Mouse (Mus musculus) kidney, postnatal 0 days (tissue): ENCODE data around the gene Itga9. TPM values are rescaled to one million over a fixed set of nuclear protein-coding genes. Genes with fewer than 3 reads are reported as not detected.

Source experiments
- ATAC-seq: fragments of 200-750 bp; cut with Nextera tagmentation; replicated peaks from 2 replicates; pipeline ENCODE4 v1.8.0; 2017; ENCODE audit warnings: low read depth, moderate number of reproducible peaks, moderate TSS enrichment, moderate library complexity; ENCODE audit not compliant: low FRiP score
- DNase-seq: peaks from one replicate; pipeline ENCODE4 v3.0.0-alpha.2; 2016; ENCODE audit warnings: low spot score
- H3K27ac ChIP-seq: fragments of 300-500 bp; sonication (generic); 2 replicates; pipeline ENCODE4 v1.5.1; 2014; ENCODE audit warnings: mild to moderate bottlenecking
- H3K27me3 ChIP-seq: fragments of 300-500 bp; sonication (generic); 2 replicates; pipeline ENCODE4 v1.6.1; 2014; ENCODE audit warnings: low read length, mixed read lengths; ENCODE audit not compliant: insufficient read depth
- H3K36me3 ChIP-seq: fragments of 300-500 bp; sonication (generic); 2 replicates; pipeline ENCODE4 v1.6.1; 2014; ENCODE audit warnings: low read length, mixed read lengths; ENCODE audit not compliant: insufficient read depth
- H3K4me1 ChIP-seq: fragments of 300-500 bp; sonication (generic); replicated peaks from 2 replicates; pipeline ENCODE4 v1.6.1; 2014; ENCODE audit warnings: antibody characterized with exemption, low read length, mixed read lengths; ENCODE audit not compliant: insufficient read depth
- H3K4me2 ChIP-seq: fragments of 300-500 bp; sonication (generic); 2 replicates; pipeline ENCODE4 v1.6.1; 2014; ENCODE audit warnings: mild to moderate bottlenecking, low read length, moderate library complexity, mixed read lengths
- H3K4me3 ChIP-seq: fragments of 300-500 bp; sonication (generic); replicated peaks from 2 replicates; pipeline ENCODE4 v1.5.1; 2014; ENCODE audit warnings: low read depth, low read length
- H3K9ac ChIP-seq: fragments of 300-500 bp; sonication (generic); 2 replicates; pipeline ENCODE4 v1.6.1; 2014; ENCODE audit warnings: low read depth, low read length
- H3K9me3 ChIP-seq: fragments of 300-500 bp; sonication (generic); replicated peaks from 2 replicates; pipeline ENCODE4 v1.6.1; 2016; ENCODE audit warnings: low read length, inconsistent platforms, mixed read lengths
- CTCF ChIP-seq: IDR thresholded peaks from 2 replicates; pipeline ENCODE4 v1.5.1; 2016; ENCODE audit warnings: antibody characterized with exemption, low read depth, mild to moderate bottlenecking, moderate library complexity
- WGBS: fragments of 180-500 bp; shearing (Covaris S2); extraction: QIAGEN DNeasy Blood & Tissue Kit; methylation state at CpG from one replicate; pipeline ENCODE4 v1.1.7; 2014; 5-methylcytosine and 5-hydroxymethylcytosine counted together
- polyA plus RNA-seq: library from polyadenylated mRNA; unstranded; fragments of >200 nt; fragmentation: Nextera tagmentation; extraction: Ambion mirVana; gene quantifications from 2 replicates; pipeline ENCODE4 v1.2.1, GENCODE M21; 2015

Gene Itga9
- polyA plus RNA-seq, 1 experiment from 2014 or later: 23.2 TPM

DNA sequence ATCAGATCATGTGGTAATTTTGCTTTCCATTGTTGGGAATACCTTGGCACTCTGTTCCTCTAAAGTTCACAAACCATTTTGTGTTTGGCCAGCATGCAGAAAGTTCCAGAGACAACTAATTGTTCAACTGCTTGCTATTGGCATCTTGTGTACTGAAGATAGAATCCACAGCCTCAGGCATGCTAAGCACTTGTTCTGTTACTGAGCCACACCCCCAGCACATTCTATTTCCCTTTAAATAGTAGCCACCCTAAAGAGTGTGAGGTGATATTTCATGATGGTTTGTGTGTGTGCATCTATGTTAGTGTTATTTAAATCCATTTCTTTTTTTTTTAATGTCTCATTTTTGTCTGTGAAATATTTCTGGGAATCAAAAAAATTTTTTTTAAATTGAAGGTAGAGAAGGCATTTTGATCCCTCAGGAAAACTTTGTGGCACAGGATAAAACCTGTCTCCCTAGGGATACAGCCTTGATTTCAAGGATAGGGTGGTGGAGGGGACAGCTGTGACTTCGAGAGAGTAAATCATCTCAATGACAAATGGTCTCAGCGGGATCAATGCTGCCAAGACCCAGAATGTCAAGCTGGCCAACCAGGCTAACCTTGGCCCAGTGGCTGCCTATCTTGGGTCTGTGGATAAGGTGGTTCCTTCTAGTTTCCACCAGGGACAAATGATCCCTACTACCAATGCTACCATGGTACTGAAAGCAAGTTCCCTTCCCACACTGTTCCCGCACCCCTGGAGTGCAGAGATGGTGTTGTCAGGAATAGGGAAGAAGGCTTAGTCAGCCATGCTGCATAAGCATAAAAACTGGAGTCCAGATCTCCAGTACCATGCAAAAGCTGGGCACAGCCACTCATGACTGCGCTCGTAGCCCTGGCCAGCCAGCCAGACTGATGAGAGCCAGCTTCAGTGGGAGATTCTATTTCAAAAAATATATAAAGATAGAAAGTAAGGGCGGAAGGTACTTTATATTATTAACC is 25.6 kb downstream of the Itga9 start:
- Histone ChIP-seq H3K9ac (no peak overlapping the region), H3K27me3 (no peaks in the 10 kb centered on the region), H3K4me2 (no peak overlapping the region), H3K27ac (peak overlapping the region; percentile 47; the same call in 1 of the 2 replicates), H3K4me1 (peaks cover 8% of the 10 kb centered on the region; the same call in 1 of the 2 replicates), H3K36me3 (peaks cover 24% of the 10 kb centered on the region; the same call in 1 of the 2 replicates), H3K4me3 (no peak overlapping the region), H3K9me3 (no peaks in the 10 kb centered on the region)
- no peak for DNase-seq
- 75% methylated on average over 6 of the region's 6 CpGs for WGBS
- no peak for TF ChIP-seq CTCF
- ATAC-seq: no peak

DNA sequence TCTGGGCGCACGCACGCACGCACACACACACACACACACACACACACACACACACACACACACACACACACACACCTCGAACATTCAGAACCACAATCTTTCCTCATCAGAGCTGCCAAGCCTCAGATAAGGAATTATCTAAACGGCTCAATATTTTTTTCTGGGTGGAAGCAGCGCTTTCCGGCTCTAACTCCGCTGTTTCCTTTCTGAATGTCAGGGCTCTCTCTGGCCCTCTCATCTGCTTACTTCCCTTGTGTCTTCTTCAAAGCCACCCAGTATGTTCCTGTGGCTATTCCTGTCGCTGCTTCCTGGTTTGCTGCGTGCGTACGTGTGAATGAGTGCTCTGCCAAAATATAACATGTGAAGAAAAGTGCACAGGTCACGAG is 26.3 kb downstream of the Itga9 start:
- Histone ChIP-seq H3K9me3 (no peaks in the 10 kb centered on the region), H3K36me3 (peaks cover 22% of the 10 kb centered on the region; the same call in 1 of the 2 replicates), H3K4me3 (no peak overlapping the region), H3K9ac (no peak overlapping the region), H3K4me1 (peaks cover 8% of the 10 kb centered on the region; the same call in 1 of the 2 replicates), H3K27me3 (no peaks in the 10 kb centered on the region), H3K27ac (0 out of 2 replicates have a peak overlapping the region, but pooled peaks have one; percentile 31), H3K4me2 (no peak overlapping the region)
- no peak for TF ChIP-seq CTCF
- 60% methylated on average over 14 of the region's 14 CpGs for WGBS
- DNase-seq (peak; percentile 67), ATAC-seq (no peak)

GRCm38 (mm10) chr9:118638642-118639210 is 32.2 kb downstream of the Itga9 start:
- Histone ChIP-seq H3K9me3 (no peaks in the 10 kb centered on the region), H3K4me3 (no peak overlapping the region), H3K36me3 (peaks cover 28% of the 10 kb centered on the region; the same call in 1 of the 2 replicates), H3K27ac (no peak overlapping the region), H3K4me2 (no peak overlapping the region), H3K27me3 (no peaks in the 10 kb centered on the region), H3K4me1 (0 out of 2 replicates have a peak, but pooled peaks cover under 1% of the 10 kb centered on the region), H3K9ac (no peak overlapping the region)
- WGBS: 85% methylated on average over 5 of the region's 5 CpGs
- DNase-seq: no peak
- TF ChIP-seq CTCF: no peak
- no peak for ATAC-seq

DNA sequence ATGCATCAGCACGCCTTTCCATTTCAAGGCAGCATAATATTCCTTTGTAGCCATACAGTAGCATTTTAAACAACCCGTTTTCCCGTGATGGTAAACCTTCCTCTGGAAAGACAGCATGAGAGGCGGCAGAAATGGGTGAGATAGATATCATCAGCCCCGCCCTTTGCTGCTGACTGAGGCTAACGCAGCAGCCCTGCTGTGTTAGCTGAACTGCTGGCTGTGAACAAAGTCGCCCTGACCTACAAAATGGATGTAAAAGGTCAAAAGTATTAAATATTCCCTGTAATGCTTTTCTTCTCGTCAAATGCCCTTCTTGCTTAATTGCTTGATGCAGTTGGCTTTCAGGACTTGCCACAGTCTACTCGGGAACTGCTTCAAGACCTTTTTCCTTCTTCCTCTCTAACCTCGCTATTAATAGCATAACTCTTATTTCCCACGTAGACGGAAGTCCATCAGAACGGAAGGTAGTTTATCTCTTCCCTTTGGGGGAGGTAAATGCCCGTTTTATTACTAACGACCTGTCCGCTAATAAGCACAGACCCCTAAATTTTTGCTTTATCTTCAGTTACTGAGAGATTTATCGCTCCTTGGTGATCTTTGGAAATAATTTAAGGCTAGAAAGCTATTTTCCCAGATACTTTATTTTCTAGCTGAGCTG is 39.3 kb downstream of the Itga9 start:
- DNase-seq (peak; percentile 73), ATAC-seq (no peak)
- H3K27me3 ChIP-seq: no peaks in the 10 kb centered on the region
- no peaks in the 10 kb centered on the region for H3K36me3 ChIP-seq
- H3K9me3 ChIP-seq: no peaks in the 10 kb centered on the region
- WGBS: 54% methylated on average over 17 of the region's 17 CpGs
- no peak overlapping the region for H3K9ac ChIP-seq
- H3K4me3 ChIP-seq: no peak overlapping the region
- H3K4me2 ChIP-seq: no peak overlapping the region
- H3K27ac ChIP-seq: peak overlapping the region; percentile 71; the same call in 1 of the 2 replicates
- 0 out of 2 replicates have a peak, but pooled peaks cover 3% of the 10 kb centered on the region for H3K4me1 ChIP-seq
- no peak for TF ChIP-seq CTCF

GRCm38 (mm10) chr9:118647495-118647894 is 41.0 kb downstream of the Itga9 start:
- H3K9ac ChIP-seq: no peak overlapping the region
- H3K9me3 ChIP-seq: no peaks in the 10 kb centered on the region
- peak overlapping the region; percentile 31; the same call in 1 of the 2 replicates for H3K27ac ChIP-seq
- WGBS: 58% methylated on average over 3 of the region's 3 CpGs
- DNase-seq (no peak), ATAC-seq (no peak)
- 0 out of 2 replicates have a peak, but pooled peaks cover 6% of the 10 kb centered on the region for H3K4me1 ChIP-seq
- no peak overlapping the region for H3K4me3 ChIP-seq
- H3K4me2 ChIP-seq: no peak overlapping the region
- no peak for TF ChIP-seq CTCF
- H3K27me3 ChIP-seq: no peaks in the 10 kb centered on the region
- no peaks in the 10 kb centered on the region for H3K36me3 ChIP-seq

- TF ChIP-seq CTCF: no peak
Observed at GRCm38 (mm10) chr9:118650976-118651375, 44.5 kb downstream of the Itga9 start.

More at GRCm38 (mm10) chr9:118650976-118651375, 44.5 kb downstream of the Itga9 start:
- Histone ChIP-seq H3K9ac (no peak overlapping the region), H3K27me3 (no peaks in the 10 kb centered on the region), H3K4me2 (no peak overlapping the region), H3K4me3 (no peak overlapping the region), H3K9me3 (no peaks in the 10 kb centered on the region), H3K27ac (no peak overlapping the region), H3K36me3 (no peaks in the 10 kb centered on the region), H3K4me1 (0 out of 2 replicates have a peak, but pooled peaks cover 6% of the 10 kb centered on the region)
- WGBS: 22% methylated on average over 4 of the region's 4 CpGs
- DNase-seq (no peak), ATAC-seq (no peak)
